Mouse (Mus musculus) spleen, adult 18-20 months (tissue): ENCODE measurements around the gene Dedd2.

Source experiments
- DNase-seq, 2 experiments: peaks; one replicate each; pipeline ENCODE4 v3.0.0; 2022; ENCODE audit warnings: mixed read lengths in 2 of 2

The Dedd2 gene

GRCm38 (mm10) chr7:25246079-25246758 lies 25.8 kb upstream of the Dedd2 start:
- no peak for DNase-seq

GRCm38 (mm10) chr7:25244562-25245369 lies 24.4 kb upstream of the Dedd2 start:
- no peak for DNase-seq

GRCm38 (mm10) chr7:25243361-25243760 lies 22.9 kb upstream of the Dedd2 start:
- no peak for DNase-seq

DNA sequence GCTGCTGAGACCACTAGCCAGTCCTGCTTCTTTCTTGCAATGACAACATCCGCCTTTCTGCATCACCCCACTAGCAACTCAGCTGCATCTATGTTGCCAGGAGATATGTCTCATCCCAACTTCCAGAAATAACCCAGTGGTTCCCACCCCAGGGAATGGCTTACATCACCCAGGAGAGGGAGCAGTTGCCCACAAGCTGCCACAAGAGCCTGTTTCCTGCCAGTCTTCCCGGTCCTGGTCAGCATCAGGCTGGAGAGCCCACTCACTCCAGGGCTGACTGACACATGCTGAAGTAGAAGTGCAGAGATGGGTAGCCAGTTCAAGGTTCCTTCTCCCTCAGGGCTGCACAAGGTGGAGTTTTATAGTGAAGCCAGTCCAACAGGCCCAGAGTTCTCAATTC lies 20.6 kb upstream of the Dedd2 start:
- DNase-seq: no peak

DNA sequence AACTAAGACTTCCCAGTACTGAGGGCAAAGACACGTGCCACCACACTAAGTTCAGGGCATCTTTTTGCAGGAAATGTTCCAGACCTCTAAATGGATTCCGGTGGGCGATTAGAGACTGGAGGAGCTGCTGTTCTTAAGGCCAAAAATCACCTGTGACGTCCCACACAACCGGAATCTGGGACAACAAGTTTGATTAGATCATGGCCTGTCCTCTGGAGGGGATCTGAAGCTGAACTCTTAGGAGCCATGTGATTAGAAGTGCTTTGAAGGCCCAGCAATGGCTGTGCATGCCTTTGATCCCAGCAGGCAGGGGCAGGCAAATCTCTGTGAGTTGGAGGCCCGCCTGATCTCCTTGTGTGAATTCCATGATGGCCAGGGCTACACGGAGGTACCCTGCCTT lies 20.2 kb upstream of the Dedd2 start:
- no peak for DNase-seq

DNA sequence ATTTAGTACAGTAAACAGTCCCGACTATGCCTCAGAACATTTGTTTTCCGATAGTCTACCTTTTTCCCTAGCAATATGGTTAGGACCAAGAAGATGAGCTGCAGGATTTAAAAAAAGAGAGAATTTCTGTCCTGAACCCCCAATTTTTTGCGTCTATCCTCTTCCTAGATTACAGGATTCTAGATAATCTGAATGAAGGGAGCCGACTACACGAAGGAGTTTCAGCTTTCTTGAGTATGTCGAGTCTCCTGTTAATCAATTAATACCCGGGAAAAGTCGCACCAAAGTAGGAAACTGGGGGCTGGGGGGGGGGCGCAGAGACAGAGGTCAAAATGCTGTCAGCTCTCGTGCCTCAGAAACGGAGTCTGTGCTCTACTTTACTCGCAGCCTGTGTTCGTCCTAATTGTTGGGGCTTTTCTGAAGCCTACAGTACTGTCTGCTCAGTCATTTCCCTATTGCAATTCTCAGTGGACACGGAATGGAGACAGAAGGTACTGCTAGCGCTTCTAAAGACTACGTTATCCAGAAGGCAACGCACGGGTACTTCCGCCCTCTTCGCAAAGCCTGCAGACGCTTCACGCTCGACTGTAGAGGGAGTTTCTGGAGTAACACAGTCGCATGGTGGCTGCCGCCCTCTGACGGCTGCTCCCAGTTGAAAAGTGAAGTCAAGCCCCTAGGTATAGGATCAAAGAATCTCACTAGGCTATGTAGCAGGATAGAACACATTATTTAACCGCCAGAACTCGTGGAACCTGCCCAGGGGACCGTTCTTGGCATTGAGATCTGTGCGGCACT lies 18.6 kb upstream of the Dedd2 start:
- DNase-seq: peak; percentile 69 to 75

DNA sequence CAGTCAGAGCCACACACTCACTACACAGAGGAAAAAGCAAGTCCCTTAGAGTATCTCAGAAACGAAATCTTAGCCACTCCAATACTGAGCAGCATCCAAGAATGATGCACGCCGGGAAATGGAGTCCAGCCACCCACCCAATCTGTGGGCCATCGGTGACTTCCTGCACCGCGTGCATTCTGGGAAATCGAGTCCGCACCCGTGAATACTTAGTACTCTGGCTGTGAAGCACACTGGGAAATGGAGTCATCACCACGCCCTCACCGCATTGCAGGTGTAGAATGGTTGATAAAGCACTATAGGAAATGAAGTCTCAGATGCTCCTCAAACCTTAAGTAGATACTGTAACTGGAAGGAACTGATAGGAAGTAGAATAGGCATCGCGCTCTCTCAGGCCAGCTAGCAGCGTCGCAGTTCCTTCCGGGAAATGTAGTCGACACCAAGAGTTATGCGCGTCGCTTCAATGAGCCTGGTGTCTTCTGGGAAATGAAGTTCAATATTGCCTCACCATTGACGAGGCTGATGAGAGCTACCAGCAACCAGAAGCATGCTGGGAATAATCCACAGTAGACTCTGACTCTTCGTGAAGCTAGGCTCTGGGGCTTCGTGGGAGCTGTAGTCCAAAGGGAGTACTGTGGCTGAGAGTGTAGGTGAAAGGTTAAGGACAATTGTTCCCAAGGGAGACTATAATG lies 17.7 kb upstream of the Dedd2 start:
- peak; percentile 85 for DNase-seq

- DNase-seq: peak; percentile 96 to 98
Measured at GRCm38 (mm10) chr7:25237249-25238014, 17.0 kb upstream of the Dedd2 start, which contains the start of gene Gsk3a. Gene Gsk3a, minus strand, starts transcription at chr7:25237851.

- no peak for DNase-seq
Measured at GRCm38 (mm10) chr7:25235526-25235925, 15.1 kb upstream of the Dedd2 start.

GRCm38 (mm10) chr7:25233061-25233460 lies 12.6 kb upstream of the Dedd2 start:
- no peak for DNase-seq

GRCm38 (mm10) chr7:25232101-25232648 lies 11.8 kb upstream of the Dedd2 start:
- no peak for DNase-seq

DNA sequence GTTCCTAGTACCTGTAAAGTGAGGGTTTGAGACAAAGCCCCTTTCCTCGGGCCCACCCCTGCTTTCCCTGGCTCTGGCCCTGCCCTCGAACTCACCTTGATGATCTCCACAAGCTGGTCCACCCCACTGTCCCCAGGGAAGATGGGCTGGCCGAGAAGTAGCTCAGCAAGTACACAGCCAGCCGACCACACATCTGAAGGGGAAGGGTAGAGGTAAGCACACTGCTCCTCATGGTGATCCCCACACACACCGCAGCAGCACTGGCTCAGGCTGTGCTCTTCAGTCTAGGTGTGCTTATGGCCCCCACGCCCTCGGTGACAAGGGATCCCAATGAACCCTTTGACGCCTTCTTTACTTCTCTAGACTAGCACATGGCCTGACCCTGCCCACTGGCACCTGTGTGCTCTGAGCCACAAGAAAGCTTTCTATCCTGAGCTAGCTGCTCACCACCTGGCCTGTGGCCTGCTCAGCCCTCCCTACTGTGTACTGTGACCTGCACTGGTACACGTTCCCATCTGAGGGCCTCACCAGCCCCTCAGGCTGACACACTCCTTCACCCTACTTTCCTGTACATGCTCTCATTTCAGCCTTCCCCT lies 10.4 kb upstream of the Dedd2 start:
- DNase-seq: no peak

DNA sequence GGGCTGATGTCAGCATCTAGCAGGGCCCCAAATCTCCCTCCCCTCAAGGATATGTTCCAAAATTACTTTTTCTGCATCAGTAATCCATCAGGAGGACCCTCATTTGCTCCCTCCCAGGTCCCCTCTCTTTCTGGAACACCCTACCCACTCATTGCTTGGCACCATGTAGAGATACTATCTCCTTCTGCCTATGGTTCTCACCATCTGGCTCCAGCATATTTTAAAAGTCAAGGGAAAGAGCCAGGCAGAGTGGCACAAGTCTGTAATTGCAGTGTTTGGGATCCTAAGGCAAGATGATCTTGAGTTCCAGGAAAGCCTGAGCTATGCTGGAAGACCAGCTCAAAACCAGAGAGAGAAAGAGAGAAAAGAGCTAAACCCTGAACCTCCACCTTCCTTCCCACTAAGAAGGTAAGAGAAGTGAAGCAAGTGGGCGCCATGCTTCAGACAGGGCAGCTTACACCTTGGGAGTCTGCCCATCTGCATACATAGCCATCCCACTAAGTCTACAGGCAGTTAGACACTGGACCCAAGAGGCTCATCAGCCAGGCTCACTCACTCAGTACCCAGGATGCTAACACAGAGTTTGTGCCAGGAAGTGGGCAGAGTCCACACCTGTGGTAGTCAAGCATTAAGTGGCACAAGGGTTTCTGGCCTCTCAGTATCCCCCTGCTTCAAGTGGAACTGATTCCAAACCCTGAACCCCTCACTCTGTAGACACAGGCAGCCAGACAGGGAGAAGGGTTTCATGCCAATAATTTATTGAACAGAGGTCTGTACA lies 7.3 kb upstream of the Dedd2 start:
- DNase-seq: no peak

- no peak for DNase-seq
Measured at GRCm38 (mm10) chr7:25222275-25222967, 2.0 kb upstream of the Dedd2 start.

DNA sequence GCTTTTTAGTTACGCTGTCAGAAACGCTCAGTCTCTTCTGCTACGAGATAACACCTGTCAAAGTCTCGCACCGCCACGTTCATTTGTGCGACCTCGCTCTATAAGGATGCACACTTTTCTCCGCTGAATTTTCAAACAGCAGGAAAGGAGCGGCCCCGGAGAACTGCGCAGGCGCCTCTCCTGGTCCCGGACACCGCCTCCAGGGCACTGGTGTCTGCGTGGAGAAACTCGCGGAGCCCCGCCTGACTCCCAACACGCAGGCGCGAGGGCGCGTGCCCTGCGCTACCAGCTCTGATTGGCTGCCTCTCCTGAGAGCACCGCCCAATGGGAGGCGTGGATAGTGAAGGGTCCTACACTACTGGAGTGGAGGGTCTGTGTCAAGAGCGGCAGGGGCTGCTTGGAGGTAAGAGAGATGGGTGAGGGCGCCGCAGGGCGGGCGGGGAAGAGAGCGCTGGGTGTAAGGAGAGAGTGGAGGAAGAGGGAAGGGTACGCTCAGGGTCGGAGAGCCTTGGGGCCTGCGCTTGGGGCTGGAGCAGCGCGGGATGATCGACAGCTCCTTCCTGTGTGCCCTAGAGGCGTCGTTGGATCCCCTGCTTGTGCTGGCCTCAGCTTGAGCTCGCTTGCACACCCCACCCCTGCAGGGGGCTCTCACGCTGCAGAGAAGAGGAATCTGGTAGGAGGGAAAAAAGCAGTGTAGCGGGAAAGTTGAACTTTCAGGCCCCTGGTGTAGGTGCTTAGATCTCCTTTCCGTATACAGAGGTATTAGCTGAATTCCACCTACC lies 878 bp upstream of the Dedd2 start, which contains the start of gene Zfp526:
Gene Zfp526 (plus strand): TSS at position 324 of the 782 bp plus-strand sequence.
- DNase-seq: peak; percentile 94 to 95

DNA sequence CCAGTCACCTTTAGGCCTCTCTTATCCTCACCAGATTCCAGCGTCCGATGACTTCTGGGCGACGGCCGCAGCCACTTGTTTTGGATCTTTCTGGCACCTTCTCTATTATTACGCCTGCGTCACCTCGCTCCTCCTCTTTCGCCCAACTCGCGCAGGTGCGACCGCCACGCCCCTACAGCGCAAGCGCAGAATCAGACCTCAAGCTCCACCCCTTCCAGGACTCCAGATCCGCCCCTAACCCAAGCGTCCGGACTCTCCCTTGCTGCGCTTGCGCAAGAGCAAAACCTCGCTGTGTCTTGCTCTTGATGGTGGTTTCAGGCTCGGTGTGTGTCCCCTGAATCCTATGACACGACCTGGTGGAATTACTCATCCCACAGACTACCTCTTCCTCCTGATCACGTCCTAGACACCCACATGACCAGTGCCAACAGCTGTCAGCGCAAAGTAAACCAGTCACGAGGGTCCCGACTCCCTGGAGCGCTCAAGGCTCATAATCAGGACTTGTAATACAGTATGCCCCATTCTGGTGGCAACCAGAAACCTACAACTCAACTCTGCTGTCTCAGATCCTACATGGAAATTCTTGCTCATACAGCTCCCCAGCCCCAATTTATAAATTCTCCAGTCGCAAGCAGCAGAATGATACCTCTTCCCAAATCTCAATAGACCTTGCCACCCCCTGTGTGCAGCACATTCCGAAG lies 509 bp downstream of the Dedd2 start:
- peak; percentile 93 to 97 for DNase-seq

GRCm38 (mm10) chr7:25219416-25219750 lies 1.0 kb downstream of the Dedd2 start:
- no peak for DNase-seq

DNA sequence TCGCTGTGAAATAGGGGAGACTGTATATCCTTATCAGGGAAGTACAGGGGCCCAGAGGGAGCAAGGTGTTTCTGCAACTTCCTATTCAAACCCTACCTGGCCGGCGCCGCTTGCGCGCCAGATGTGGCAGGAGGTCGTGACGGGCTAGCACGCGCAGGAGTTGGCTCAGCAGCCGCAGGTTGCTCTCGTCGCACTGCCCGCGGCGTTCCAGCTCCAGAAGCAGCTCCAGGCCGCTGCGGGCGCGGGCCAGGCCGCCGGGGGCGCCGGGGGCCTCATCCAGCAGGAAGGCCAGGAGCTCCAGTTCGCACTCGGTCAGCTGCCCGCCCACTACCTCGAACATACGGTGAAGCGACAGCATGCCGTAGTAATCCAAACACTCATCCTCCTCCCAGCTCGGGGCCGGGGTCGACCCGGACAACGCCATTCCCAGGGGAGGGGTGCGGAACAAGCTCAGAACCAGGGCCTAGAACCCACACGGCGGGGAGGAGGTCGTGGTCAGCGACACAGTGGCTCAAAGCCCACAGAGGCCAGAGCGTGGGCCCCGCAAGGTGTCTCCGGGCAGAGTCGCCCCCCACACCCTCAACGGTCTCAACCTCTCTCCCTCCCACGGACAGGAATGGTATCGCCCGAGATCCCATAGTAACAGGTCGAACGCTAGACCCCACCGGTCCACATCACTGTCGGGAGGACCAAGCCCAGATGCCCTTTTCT lies 1.6 kb downstream of the Dedd2 start:
- peak; percentile 34 to 48 for DNase-seq
